Mouse (Mus musculus): ENCODE data around the gene Olfr481. TPM values are rescaled to one million over a fixed set of nuclear protein-coding genes. Genes with fewer than 3 reads are reported as not detected.

The Olfr481 gene
- total RNA-seq (2021) = not detected
- long read RNA-seq, experiment 1 = 0 reads
- long read RNA-seq, experiment 2 = 0 reads

GRCm38 (mm10) chr7:108079555-108079954 is at the start of gene Olfr481:
Olfr481 (plus strand) TSS chr7:108079855.
- intact Hi-C loops (cut with DNase I; ENCODE audit: low total_unique reads) = no loop called here
- DNase-seq = no peak

DNA sequence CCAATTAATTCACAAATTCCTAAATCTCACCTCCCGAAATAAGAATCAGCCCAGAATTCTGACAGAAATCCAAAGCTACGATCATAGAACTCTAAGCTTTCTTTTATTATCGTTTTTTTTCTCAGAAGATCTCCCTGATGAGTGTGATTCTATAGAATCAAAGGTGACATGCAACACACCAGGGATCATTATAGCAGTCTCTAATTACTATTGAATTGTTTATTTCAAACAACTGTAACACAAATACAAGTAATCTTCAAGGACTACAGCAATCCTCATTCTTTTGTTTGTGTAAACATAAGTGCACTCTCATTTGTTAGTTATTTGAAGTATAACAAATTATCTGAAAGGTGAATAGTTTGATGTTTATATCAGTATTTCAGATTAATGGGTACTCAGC is 45.8 kb upstream of the Olfr481 start, which contains the start of gene Olfr478:
Gene Olfr478 (minus strand): TSS at position 101 of the 400 bp plus-strand sequence.
- no peak for DNase-seq
- intact Hi-C loops (cut with DNase I; ENCODE audit: low total_unique reads) = no loop called here

DNA sequence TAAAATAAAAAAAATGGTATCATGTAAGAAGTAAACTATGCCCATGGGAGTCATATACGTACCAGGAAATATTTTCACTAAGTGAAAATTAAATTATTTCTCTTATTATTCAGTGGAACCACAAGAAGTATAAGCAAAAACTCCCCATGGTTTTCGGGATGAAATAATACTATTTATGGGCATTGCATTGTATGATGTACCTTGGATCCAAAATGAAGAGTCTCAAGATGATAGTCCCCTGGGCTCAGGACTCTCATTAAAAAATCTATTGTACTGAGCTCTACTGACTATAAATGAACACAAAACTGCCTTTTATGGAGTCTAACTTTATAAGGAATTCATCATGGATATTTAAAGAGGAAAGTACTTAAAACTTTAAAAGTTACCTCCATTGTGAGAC is 29.3 kb upstream of the Olfr481 start, which contains the start of gene Olfr479:
Gene Olfr479 (plus strand): TSS at position 301 of the 400 bp plus-strand sequence.
- DNase-seq = no peak
- intact Hi-C loops (cut with DNase I; ENCODE audit: low total_unique reads) = no loop called here

DNA sequence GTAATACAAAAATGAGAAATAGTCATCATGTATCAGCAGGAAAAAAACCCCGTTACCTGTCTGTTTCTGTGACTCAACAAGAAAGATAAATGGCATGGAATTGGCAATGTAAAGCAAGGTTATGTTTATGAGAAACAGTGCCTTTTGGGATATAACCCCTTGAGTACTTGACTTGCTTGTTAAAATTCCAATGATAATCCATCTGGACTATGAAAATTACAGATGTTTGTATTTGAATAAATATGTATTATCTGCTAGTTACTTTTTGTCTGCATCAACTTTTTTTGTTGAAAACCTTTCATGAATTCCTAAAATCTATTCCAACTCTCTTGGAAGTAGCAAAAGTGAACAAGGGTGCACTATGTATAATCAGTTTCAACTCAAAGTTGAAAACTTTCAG is 12.4 kb upstream of the Olfr481 start, which contains the start of gene Olfr480:
Gene Olfr480 (minus strand): TSS at position 101 of the 400 bp plus-strand sequence.
- intact Hi-C loops (cut with DNase I; ENCODE audit: low total_unique reads) = no loop called here

GRCm38 (mm10) chr7:108097486-108097885 is 17.8 kb downstream of the Olfr481 start, which contains the start of gene Olfr482:
Olfr482 (minus strand) TSS chr7:108097586.
- intact Hi-C loops (cut with DNase I; ENCODE audit: low total_unique reads) = no loop called here

More for the DNA sequence above, 12.4 kb upstream of the Olfr481 start, which contains the start of gene Olfr480:
- no peak for DNase-seq

GRCm38 (mm10) chr7:108100549-108100948 is 20.9 kb downstream of the Olfr481 start, which contains the start of gene Olfr483:
Olfr483 (plus strand) TSS chr7:108100849.
- intact Hi-C loops (cut with DNase I; ENCODE audit: low total_unique reads) = no loop called here
- DNase-seq = no peak

More at GRCm38 (mm10) chr7:108097486-108097885, 17.8 kb downstream of the Olfr481 start, which contains the start of gene Olfr482:
- DNase-seq = no peak

- intact Hi-C loops (cut with DNase I; ENCODE audit: low total_unique reads) = no loop called here
- no peak for DNase-seq
Observed at GRCm38 (mm10) chr7:108120681-108121080, 41.0 kb downstream of the Olfr481 start.

GRCm38 (mm10) chr7:108121416-108121815 is 41.8 kb downstream of the Olfr481 start:
- intact Hi-C loops (cut with DNase I; ENCODE audit: low total_unique reads) = no loop called here
- no peak for DNase-seq

- DNase-seq = no peak
- intact Hi-C loops (cut with DNase I; ENCODE audit: low total_unique reads) = no loop called here
Observed at GRCm38 (mm10) chr7:108127349-108127748, 47.7 kb downstream of the Olfr481 start, which contains the start of gene Olfr484. Olfr484 (minus strand) TSS chr7:108127449.

Other genes with a start within 250 kb of the Olfr481 start
- not detected for gene Olfr470, start 232.4 kb upstream of the Olfr481 start, total RNA-seq (2021)
- gene Olfr472, start 182.0 kb upstream of the Olfr481 start, total RNA-seq (2021) = not detected
- gene Olfr473, start 149.4 kb upstream of the Olfr481 start, total RNA-seq (2021) = not detected
- gene Olfr474, start 125.2 kb upstream of the Olfr481 start, total RNA-seq (2021) = not detected
- gene Olfr476, start 115.1 kb upstream of the Olfr481 start, total RNA-seq (2021) = not detected
- not detected for gene Olfr477, start 93.2 kb upstream of the Olfr481 start, total RNA-seq (2021)
- gene Olfr478, start 45.9 kb upstream of the Olfr481 start, total RNA-seq (2021) = not detected
- gene Olfr479, start 29.2 kb upstream of the Olfr481 start, total RNA-seq (2021) = not detected
- gene Olfr480, start 12.5 kb upstream of the Olfr481 start, total RNA-seq (2021) = not detected
- 1 to 10 TPM in 1 of 2 experiments, under 1 TPM in 1; 0.76 to 1.1 TPM for gene Olfr482, start 17.7 kb downstream of the Olfr481 start, total RNA-seq (2021)
- gene Olfr483, start 21.0 kb downstream of the Olfr481 start, total RNA-seq (2021) = not detected
- not detected for gene Olfr484, start 47.6 kb downstream of the Olfr481 start, total RNA-seq (2021)
- gene Olfr485, start 80.0 kb downstream of the Olfr481 start, total RNA-seq (2021) = not detected
- gene Olfr486, start 92.9 kb downstream of the Olfr481 start, total RNA-seq (2021) = not detected
- gene Olfr487, start 134.8 kb downstream of the Olfr481 start, total RNA-seq (2021) = not detected
- gene Olfr488, start 178.5 kb downstream of the Olfr481 start, total RNA-seq (2021) = not detected
- not detected for gene Olfr490, start 209.1 kb downstream of the Olfr481 start, total RNA-seq (2021)
- not detected for gene Olfr491, start 233.6 kb downstream of the Olfr481 start, total RNA-seq (2021)
- not detected for gene Olfr492, start 243.8 kb downstream of the Olfr481 start, total RNA-seq (2021)